Mouse (Mus musculus) embryonic facial prominence, embryonic 11.5 days (tissue): Measurements from ENCODE around the gene Sapcd1. TPM values are rescaled to one million over a fixed set of nuclear protein-coding genes. Genes with fewer than 3 reads are reported as not detected.

ENCODE experiments used
- polyA plus RNA-seq: library from polyadenylated mRNA; unstranded; fragments of >200 nt; fragmentation: Nextera tagmentation; extraction: Ambion mirVana; gene quantifications from 2 replicates; pipeline ENCODE4 v1.2.1, GENCODE M21; 2014

Sapcd1 gene
- polyA plus RNA-seq, 1 experiment from 2014 or later = 3.5 TPM

Other genes starting within 250 kb of the Sapcd1 start
- not detected in 2 replicates for gene Cyp21a1, start 223.5 kb downstream of the Sapcd1 start, polyA plus RNA-seq
- 14.4 and 18.4 TPM in 2 replicates for gene Stk19, start 191.1 kb downstream of the Sapcd1 start, polyA plus RNA-seq
- 65.3 and 68.1 TPM in 2 replicates for gene Dxo, start 191.0 kb downstream of the Sapcd1 start, polyA plus RNA-seq
- gene Skiv2l, start 177.8 kb downstream of the Sapcd1 start, polyA plus RNA-seq = 27.1 and 31.9 TPM in 2 replicates
- 128 and 130 TPM in 2 replicates for gene Nelfe, start 177.6 kb downstream of the Sapcd1 start, polyA plus RNA-seq
- gene Cfb, start 165.5 kb downstream of the Sapcd1 start, polyA plus RNA-seq = 1.2 and 2.0 TPM in 2 replicates
- gene Zbtb12, start 148.5 kb downstream of the Sapcd1 start, polyA plus RNA-seq = 1.6 and 2.0 TPM in 2 replicates
- not detected in 2 replicates for gene Gm20547, start 146.0 kb downstream of the Sapcd1 start, polyA plus RNA-seq
- gene C2, start 129.8 kb downstream of the Sapcd1 start, polyA plus RNA-seq = 0.81 and 1.6 TPM in 2 replicates
- 59.3 and 60.6 TPM in 2 replicates for gene Ehmt2, start 129.5 kb downstream of the Sapcd1 start, polyA plus RNA-seq
- 0.08 and 0.11 TPM in 2 replicates for gene Slc44a4, start 113.5 kb downstream of the Sapcd1 start, polyA plus RNA-seq
- 10.9 and 13.1 TPM in 2 replicates for gene Neu1, start 96.8 kb downstream of the Sapcd1 start, polyA plus RNA-seq
- 0.21 and 0.49 TPM in 2 replicates for gene Hspa1b, start 68.8 kb downstream of the Sapcd1 start, polyA plus RNA-seq
- not detected in 2 replicates for gene Gm20481, start 58.1 kb downstream of the Sapcd1 start, polyA plus RNA-seq
- gene Hspa1a, start 55.9 kb downstream of the Sapcd1 start, polyA plus RNA-seq = 1.7 and 1.8 TPM in 2 replicates
- gene Hspa1l, start 55.3 kb downstream of the Sapcd1 start, polyA plus RNA-seq = 1.5 and 2.0 TPM in 2 replicates
- 219 and 241 TPM in 2 replicates for gene Lsm2, start 46.2 kb downstream of the Sapcd1 start, polyA plus RNA-seq
- gene Vars, start 27.0 kb downstream of the Sapcd1 start, polyA plus RNA-seq = 73.9 and 85.2 TPM in 2 replicates
- 0.10 and 0.17 TPM in 2 replicates for gene Vwa7, start 11.4 kb downstream of the Sapcd1 start, polyA plus RNA-seq
- 3.0 and 3.2 TPM in 2 replicates for gene Msh5, start 18.7 kb upstream of the Sapcd1 start, polyA plus RNA-seq
- gene Clic1, start 21.9 kb upstream of the Sapcd1 start, polyA plus RNA-seq = 73.9 and 84.2 TPM in 2 replicates
- gene Ddah2, start 31.0 kb upstream of the Sapcd1 start, polyA plus RNA-seq = 543 and 586 TPM in 2 replicates
- gene Ly6g6c, start 37.4 kb upstream of the Sapcd1 start, polyA plus RNA-seq = 0.33 TPM in 1 of 2 replicates, not detected in the other
- 0.74 and 1.2 TPM in 2 replicates for gene Mpig6b, start 38.2 kb upstream of the Sapcd1 start, polyA plus RNA-seq
- gene Ly6g6e, start 48.9 kb upstream of the Sapcd1 start, polyA plus RNA-seq = 0.66 and 1.1 TPM in 2 replicates
- gene Ly6g6d, start 50.0 kb upstream of the Sapcd1 start, polyA plus RNA-seq = 0.92 TPM in 1 of 2 replicates, not detected in the other
- 0.36 and 0.43 TPM in 2 replicates for gene Ly6g6f, start 57.6 kb upstream of the Sapcd1 start, polyA plus RNA-seq
- gene Abhd16a, start 61.2 kb upstream of the Sapcd1 start, polyA plus RNA-seq = 38.5 and 39.8 TPM in 2 replicates
- not detected in 2 replicates for gene Ly6g5c, start 80.3 kb upstream of the Sapcd1 start, polyA plus RNA-seq
- gene Ly6g5b, start 87.4 kb upstream of the Sapcd1 start, polyA plus RNA-seq = 0.53 and 1.1 TPM in 2 replicates
- 24.6 and 26.4 TPM in 2 replicates for gene Gpank1, start 93.4 kb upstream of the Sapcd1 start, polyA plus RNA-seq
- gene Csnk2b, start 94.0 kb upstream of the Sapcd1 start, polyA plus RNA-seq = 273 and 294 TPM in 2 replicates
- 6.9 and 7.4 TPM in 2 replicates for gene D17H6S53E, start 98.4 kb upstream of the Sapcd1 start, polyA plus RNA-seq
- 0.49 and 0.64 TPM in 2 replicates for gene Apom, start 104.0 kb upstream of the Sapcd1 start, polyA plus RNA-seq
- gene Bag6, start 107.2 kb upstream of the Sapcd1 start, polyA plus RNA-seq = 87.8 and 101 TPM in 2 replicates
- gene Prrc2a, start 136.9 kb upstream of the Sapcd1 start, polyA plus RNA-seq = 131 and 144 TPM in 2 replicates
- 6.1 and 7.9 TPM in 2 replicates for gene Aif1, start 148.1 kb upstream of the Sapcd1 start, polyA plus RNA-seq
- 3.8 and 6.1 TPM in 2 replicates for gene Lst1, start 160.4 kb upstream of the Sapcd1 start, polyA plus RNA-seq
- gene Ltb, start 166.4 kb upstream of the Sapcd1 start, polyA plus RNA-seq = 0.32 and 0.48 TPM in 2 replicates
- not detected in 2 replicates for gene Tnf, start 174.0 kb upstream of the Sapcd1 start, polyA plus RNA-seq
- gene Lta, start 177.3 kb upstream of the Sapcd1 start, polyA plus RNA-seq = not detected in 2 replicates
- not detected in 2 replicates for gene Gm16181, start 192.8 kb upstream of the Sapcd1 start, polyA plus RNA-seq
- 6.2 and 7.9 TPM in 2 replicates for gene Atp6v1g2, start 205.6 kb upstream of the Sapcd1 start, polyA plus RNA-seq
- 3.1 and 4.0 TPM in 2 replicates for gene Nfkbil1, start 207.8 kb upstream of the Sapcd1 start, polyA plus RNA-seq
- gene Ddx39b, start 213.7 kb upstream of the Sapcd1 start, polyA plus RNA-seq = 664 and 669 TPM in 2 replicates
- 18.8 and 24.0 TPM in 2 replicates for gene H2-D1, start 234.7 kb upstream of the Sapcd1 start, polyA plus RNA-seq